Mouse (Mus musculus) kidney, adult 2 months (tissue): ENCODE data around the gene 1700017B05Rik.

ENCODE experiments used
- CTCF ChIP-seq: fragments of 200-500 bp; conservative IDR thresholded peaks from 2 replicates; pipeline ENCODE4 v1.5.1; 2011; ENCODE audit warnings: low read depth, mild to moderate bottlenecking, control low read depth, low read length, moderate library complexity, mixed read lengths; ENCODE audit not compliant: insufficient read depth, insufficient read length
- POLR2A ChIP-seq: fragments of 200-500 bp; IDR thresholded peaks from one replicate; pipeline ENCODE4 v1.6.1; 2011; ENCODE audit warnings: low read depth, low read length, control low read depth

DNA sequence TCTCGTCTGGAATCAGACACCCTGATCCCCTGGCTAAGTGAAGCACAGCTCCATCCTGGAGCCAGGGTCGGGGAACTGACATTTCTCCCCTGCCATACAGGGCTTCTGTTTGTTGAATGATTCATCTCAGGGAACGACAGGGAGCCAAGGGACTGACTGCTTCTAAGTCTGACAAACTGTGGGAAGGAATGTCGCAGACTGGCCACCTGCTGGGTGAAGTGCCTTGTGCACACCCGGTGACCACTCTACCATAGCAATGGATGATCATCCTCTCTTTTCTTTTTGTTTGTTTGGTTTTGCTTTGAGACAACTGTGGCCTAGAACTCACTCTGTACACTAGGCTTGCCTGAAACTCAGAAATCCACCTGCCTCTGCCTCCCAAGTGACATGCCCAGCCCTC, 19.5 kb downstream of the 1700017B05Rik start:
- no peak for TF ChIP-seq CTCF
- TF ChIP-seq POLR2A, result no peak
